Mouse (Mus musculus): ENCODE measurements around the gene Zscan20. TPM values are rescaled to one million over a fixed set of nuclear protein-coding genes. Genes with fewer than 3 reads are reported as not detected.
"Not testable (repeated sequence)": the region's sequence is repeated elsewhere in the genome, so short reads cannot be mapped to it uniquely, and the experiment has no call there.

The Zscan20 gene
- polyA plus RNA-seq, 1 experiment from 2014 or later, result 2.8 TPM

DNA sequence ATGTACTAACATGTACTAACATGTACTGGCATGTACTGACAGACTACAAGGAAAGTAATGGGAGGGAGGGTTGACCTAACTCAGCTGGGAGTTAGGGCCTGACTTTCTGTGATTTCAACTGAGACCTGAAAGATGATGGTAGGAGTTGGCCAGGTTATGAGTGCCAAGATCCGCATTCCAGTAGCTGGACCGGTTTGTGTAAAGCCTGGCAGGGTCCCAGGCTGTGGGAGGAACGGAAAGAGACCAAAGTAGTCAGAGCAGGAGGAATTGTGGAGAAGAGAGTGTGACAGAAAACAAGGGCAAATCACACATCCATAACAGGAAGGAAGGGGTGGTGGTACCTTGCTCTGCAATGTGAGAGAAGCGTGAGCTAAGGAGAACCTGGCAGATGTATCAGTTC is 34.1 kb downstream of the Zscan20 start:
- ChIA-PET POLR2A (no interaction called here), CTCF (no interaction called here)
- no peak for TF ChIP-seq CTCF (IDR thresholded peaks at IDR 0.05)
- in situ Hi-C loops (cut with MboI; ENCODE audit: low pct_unique_long_range_greater_than_20kb), result loop anchor here (25.0 kb wide), 1 partner anchor 1464 kb away; the partner anchor contains the start of gene Tmem35b
- no peak for ATAC-seq
- no peak for DNase-seq (ENCODE audit: low read depth, low spot score)
- no peaks in the 10 kb centered on the region for H3K27me3 ChIP-seq

DNA sequence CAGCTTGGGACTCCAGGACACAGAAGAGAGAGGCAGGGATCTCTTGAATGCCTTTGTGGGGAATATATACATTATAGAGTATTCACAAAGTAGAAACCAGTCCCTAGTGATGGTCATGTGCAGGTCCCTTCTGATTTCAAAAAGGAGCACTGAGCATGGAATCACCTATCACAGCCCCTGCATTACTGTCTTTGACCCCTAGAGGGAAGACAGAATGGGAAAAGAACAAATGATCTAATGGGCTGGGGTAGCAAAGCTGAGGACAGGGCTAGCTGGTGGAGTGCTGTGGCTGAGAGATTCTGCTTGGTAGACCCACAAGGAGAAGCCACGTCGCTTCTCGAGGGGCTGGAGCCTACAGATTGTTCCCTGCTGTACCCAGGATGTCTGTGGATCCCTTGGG is 49.6 kb downstream of the Zscan20 start:
- no peak for TF ChIP-seq CTCF (IDR thresholded peaks at IDR 0.05)
- H3K27me3 ChIP-seq, result peaks cover 3% of the 10 kb centered on the region
- DNase-seq (ENCODE audit: low read depth, low spot score) (no peak), ATAC-seq (no peak)
- in situ Hi-C loops (cut with MboI; ENCODE audit: low pct_unique_long_range_greater_than_20kb), result loop anchor here (25.0 kb wide), 1 partner anchor 98 kb away; no protein-coding TSS in a partner anchor
- POLR2A ChIA-PET, result no interaction called here
- CTCF ChIA-PET, result no interaction called here

DNA sequence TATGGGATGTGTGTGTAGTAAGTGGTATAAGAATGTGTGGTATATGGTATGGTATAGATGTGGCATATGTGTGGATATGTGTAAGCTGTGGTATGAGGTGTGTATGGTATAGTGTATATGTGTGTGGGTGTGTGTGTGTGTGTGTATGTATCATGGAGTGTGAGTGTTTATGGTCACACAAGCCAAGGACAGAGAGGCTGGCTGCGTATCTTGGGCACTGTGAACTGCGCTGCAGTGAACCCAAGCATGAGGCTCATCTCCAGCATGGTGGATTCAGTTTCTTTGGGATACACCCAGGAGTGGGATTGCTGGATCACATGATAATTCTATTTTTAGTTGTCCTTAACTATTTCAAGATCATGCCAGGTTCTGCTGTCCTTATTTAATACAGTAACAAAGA is 55.7 kb downstream of the Zscan20 start:
- H3K27me3 ChIP-seq, result peaks cover 5% of the 10 kb centered on the region
- in situ Hi-C loops (cut with MboI; ENCODE audit: low pct_unique_long_range_greater_than_20kb), result loop anchor here (25.0 kb wide), 1 partner anchor 92 kb away; no protein-coding TSS in a partner anchor
- ATAC-seq (no peak), DNase-seq (ENCODE audit: low read depth, low spot score) (no peak)
- ChIA-PET POLR2A (no interaction called here), CTCF (no interaction called here)
- TF ChIP-seq CTCF (IDR thresholded peaks at IDR 0.05), result no peak

DNA sequence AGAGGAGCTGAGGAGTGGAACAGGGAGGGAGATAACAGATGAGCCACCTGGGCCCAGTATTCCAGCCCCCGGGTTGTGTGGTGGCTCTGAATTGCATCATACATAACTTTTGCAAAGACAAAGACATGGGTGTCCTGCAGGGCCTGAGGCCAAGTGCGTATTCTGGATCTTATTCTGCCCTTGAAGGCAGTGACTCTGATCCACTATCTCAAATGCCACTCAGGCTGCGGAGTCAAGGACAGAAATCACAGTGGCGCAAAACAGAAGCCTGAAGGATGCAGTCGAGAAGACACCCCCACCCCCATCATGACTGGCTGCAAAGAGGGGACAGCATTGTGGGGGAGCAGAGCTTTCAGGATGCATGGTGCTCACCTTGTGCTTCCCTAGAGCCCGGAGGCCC is 59.1 kb downstream of the Zscan20 start:
- ChIA-PET CTCF (no interaction called here), POLR2A (no interaction called here)
- DNase-seq (ENCODE audit: low read depth, low spot score) (no peak), ATAC-seq (no peak)
- in situ Hi-C loops (cut with MboI; ENCODE audit: low pct_unique_long_range_greater_than_20kb), result loop anchor here (25.0 kb wide), 1 partner anchor 88 kb away; no protein-coding TSS in a partner anchor
- TF ChIP-seq CTCF (IDR thresholded peaks at IDR 0.05), result no peak
- H3K27me3 ChIP-seq, result peaks cover 12% of the 10 kb centered on the region

DNA sequence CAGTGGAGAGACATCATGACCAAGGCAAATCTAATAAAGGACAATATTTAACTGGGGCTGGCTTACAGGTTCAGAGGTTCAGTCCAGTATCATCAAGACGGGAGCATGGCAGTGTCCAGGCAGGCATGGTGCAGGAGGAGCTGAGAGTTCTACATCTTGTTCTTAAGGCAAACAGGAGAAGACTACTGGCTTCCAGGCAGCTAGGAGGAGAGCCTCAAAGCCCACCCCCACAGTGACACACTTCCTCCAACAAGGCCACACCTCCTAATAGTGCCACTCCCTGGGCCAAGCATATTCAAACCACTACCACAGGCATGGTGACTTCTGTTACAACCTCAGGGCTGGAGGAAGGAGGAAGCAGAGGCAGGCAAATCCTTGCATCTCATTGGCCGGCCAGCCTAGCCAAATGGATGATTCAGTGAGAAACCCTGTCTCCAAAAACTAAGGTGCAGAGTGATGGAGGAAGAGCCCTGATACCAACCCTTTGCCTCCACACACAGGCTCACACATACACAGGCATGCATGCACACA is 65.9 kb downstream of the Zscan20 start:
- POLR2A ChIA-PET; DNase-seq (ENCODE audit: low read depth, low spot score); ATAC-seq; H3K27me3 ChIP-seq; CTCF ChIA-PET: not testable (repeated sequence)
- in situ Hi-C loops (cut with MboI; ENCODE audit: low pct_unique_long_range_greater_than_20kb), result loop anchor here (10.0 to 25.0 kb wide), 4 partner anchors 407 to 1179 kb away; no protein-coding TSS in a partner anchor

DNA sequence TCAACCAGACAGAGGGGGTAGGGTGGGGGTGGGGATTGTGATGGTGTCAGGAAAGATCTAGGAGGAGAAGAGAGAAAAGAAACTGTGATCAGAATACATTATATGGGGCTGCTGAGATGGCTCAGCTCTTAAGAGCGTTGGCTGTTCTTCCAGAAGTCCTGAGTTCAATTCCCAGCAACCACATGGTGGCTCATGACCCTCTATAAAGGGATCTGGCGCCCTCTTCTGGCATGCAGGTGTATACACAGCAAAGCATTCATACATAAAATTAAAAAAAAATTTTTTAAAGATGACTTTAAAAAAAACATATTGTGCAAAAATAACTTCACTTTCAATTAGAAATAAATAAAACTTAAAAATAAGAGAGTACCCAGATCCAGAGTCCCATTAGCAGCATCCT is 66.5 kb downstream of the Zscan20 start:
- peak; percentile 63 for TF ChIP-seq CTCF (IDR thresholded peaks at IDR 0.05)
- no peak for ATAC-seq
- no peak for DNase-seq (ENCODE audit: low read depth, low spot score)
- POLR2A ChIA-PET, result no interaction called here
- in situ Hi-C loops (cut with MboI; ENCODE audit: low pct_unique_long_range_greater_than_20kb), result loop anchor here (10.0 to 25.0 kb wide), 4 partner anchors 406 to 1179 kb away; no protein-coding TSS in a partner anchor
- CTCF ChIA-PET, result no interaction called here
- H3K27me3 ChIP-seq, result peaks cover 4% of the 10 kb centered on the region

Other genes with a start within 250 kb of the Zscan20 start
- not detected for gene Tlr12, start 8.5 kb upstream of the Zscan20 start, polyA plus RNA-seq (2021)
- gene Phc2, start 44.6 kb upstream of the Zscan20 start, polyA plus RNA-seq (2021), result 89.2 TPM
- 0.04 TPM for gene A3galt2, start 145.3 kb upstream of the Zscan20 start, polyA plus RNA-seq (2021)
- gene Zfp362, start 195.9 kb upstream of the Zscan20 start, polyA plus RNA-seq (2021), result 19.9 TPM

Data from Patski (cell line).